In the genomic region with DNA sequence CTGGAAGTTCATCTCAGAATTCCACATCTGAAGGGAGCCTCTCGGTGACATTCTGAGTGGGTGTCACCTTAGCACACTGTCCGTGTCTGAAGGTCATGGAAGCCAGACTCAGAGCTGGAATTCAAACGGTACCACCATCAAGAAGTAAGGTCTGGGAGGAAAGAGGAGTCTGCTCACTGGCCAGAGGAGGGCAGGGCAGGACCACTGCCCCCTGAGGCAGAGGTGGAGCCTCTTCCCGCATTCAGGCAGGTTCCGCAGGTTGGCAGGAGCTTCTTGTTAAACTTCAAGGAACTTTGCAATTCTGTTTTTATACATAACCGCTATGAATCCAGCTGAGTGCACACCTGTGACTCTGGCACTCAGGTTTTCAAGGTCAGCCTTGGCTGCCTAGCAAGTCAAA, we compare ENCODE assay signal across 9 mouse cellular contexts.
DNase-seq lines count a peak whose midpoint lies in the region; ATAC-seq and TF ChIP-seq lines count a peak whose summit lies in the region.
"Had no signal": no experiment of that assay in that cellular context is flagged by ENCODE, and none has a peak within 500 bp of the region (broad histone marks: within the 10 kb centered on the region; RNA-seq: fewer than 3 reads in every experiment).

No protein-coding gene starts in this region.

- H3K36me3 ChIP-seq in lung, embryonic 14.5 days (ENCODE audit: insufficient read depth), result no peaks in the 10 kb centered on the region
- no peaks in the 10 kb centered on the region for H3K36me3 ChIP-seq in myocyte (ENCODE audit: control insufficient read depth, insufficient read depth)
- H3K36me3 ChIP-seq in forebrain, embryonic 15.5 days, result no peaks in the 10 kb centered on the region
- H3K36me3 ChIP-seq: liver, embryonic 15.5 days had no signal

- no peaks in the 10 kb centered on the region for H3K27me3 ChIP-seq in lung, embryonic 14.5 days (ENCODE audit: insufficient read depth, low read length)
- H3K27me3 ChIP-seq in myocyte (ENCODE audit: control insufficient read depth, insufficient read depth, insufficient read length), result no peaks in the 10 kb centered on the region
- H3K27me3 ChIP-seq in forebrain, embryonic 15.5 days, result no peaks in the 10 kb centered on the region
- H3K27me3 ChIP-seq: liver, embryonic 15.5 days had no signal

- H3K9me3 ChIP-seq in lung, embryonic 14.5 days (ENCODE audit: low read depth, low read length), result no peaks in the 10 kb centered on the region
- H3K9me3 ChIP-seq in forebrain, embryonic 15.5 days, result no peaks in the 10 kb centered on the region
- H3K9me3 ChIP-seq: liver, embryonic 15.5 days had no signal

- no peak overlapping the region for H3K4me3 ChIP-seq in lung, embryonic 14.5 days (ENCODE audit: low read depth, low read length)
- no peak overlapping the region for H3K4me3 ChIP-seq in myocyte
- no peak overlapping the region for H3K4me3 ChIP-seq in forebrain, embryonic 15.5 days
- H3K4me3 ChIP-seq: liver, embryonic 15.5 days had no signal

- H3K79me2 ChIP-seq in myocyte (ENCODE audit: control insufficient read depth, insufficient read depth), result no peaks in the 10 kb centered on the region

- no peak overlapping the region for H3K4me2 ChIP-seq in lung, embryonic 14.5 days
- peak overlapping the region; percentile 69 for H3K4me2 ChIP-seq in myocyte (ENCODE audit: low read depth)
- H3K4me2 ChIP-seq in forebrain, embryonic 15.5 days (replicated peaks), result no peak overlapping the region
- H3K4me2 ChIP-seq: liver, embryonic 15.5 days had no signal

- no peak overlapping the region for H3K9ac ChIP-seq in lung, embryonic 14.5 days
- H3K9ac ChIP-seq in forebrain, embryonic 15.5 days (replicated peaks), result no peak overlapping the region
- H3K9ac ChIP-seq: liver, embryonic 15.5 days had no signal

- peak; percentile 71 for TF ChIP-seq CTCF in lung, embryonic 14.5 days (IDR thresholded peaks at IDR 0.05; ENCODE audit: low read depth)

- no peak overlapping the region for H3K27ac ChIP-seq in lung, embryonic 14.5 days (ENCODE audit: low read depth)
- H3K27ac ChIP-seq in forebrain, embryonic 15.5 days (replicated peaks), result no peak overlapping the region
- H3K27ac ChIP-seq: liver, embryonic 15.5 days had no signal

- no peak overlapping the region for H3ac ChIP-seq in myocyte (ENCODE audit: control insufficient read depth, insufficient read length)

- WGBS in lung, embryonic 14.5 days, result 26% methylated on average over 6 of the region's 6 CpGs
- WGBS in forebrain, embryonic 15.5 days, result 47% methylated on average over 6 of the region's 6 CpGs

- H3K4me1 ChIP-seq in lung, embryonic 14.5 days (ENCODE audit: insufficient read depth), result 0 out of 2 replicates have a peak, but pooled peaks cover 10% of the 10 kb centered on the region
- H3K4me1 ChIP-seq in forebrain, embryonic 15.5 days, result peaks cover 12% of the 10 kb centered on the region

- no peak for TF ChIP-seq POLR2A in myocyte (IDR thresholded peaks at IDR 0.05; ENCODE audit: insufficient read length, low read depth)

- peak; percentile 53 for DNase-seq in lung, embryonic 14.5 days
- DNase-seq in lung, postnatal 36 days, result no peak
- DNase-seq in adrenal gland, postnatal 36 days, result peak; percentile 36 to 67
- DNase-seq in kidney, adult 11 months, result peak; percentile 44
- DNase-seq: gastrocnemius, postnatal 10 days had no signal

- ATAC-seq in lung, embryonic 14.5 days (ENCODE audit: insufficient read depth), result 0 out of 2 replicates have a peak, but pooled peaks have one; percentile 39
- no peak for ATAC-seq in inflammation-experienced regulatory T-cells, adult 6 months
- ATAC-seq in forebrain, embryonic 15.5 days (replicated peaks), result no peak

TF ChIP-seq in myocyte, 11 proteins besides CTCF, POLR2A, EP300 and RAD21:
- TF ChIP-seq SRF (IDR thresholded peaks at IDR 0.05; ENCODE audit: control insufficient read depth, insufficient read length, low read depth), result no peak
- no peak for TF ChIP-seq CEBPB (IDR thresholded peaks at IDR 0.05; ENCODE audit: insufficient read depth, poor library complexity, severe bottlenecking)
- TF ChIP-seq MYOD1 (IDR thresholded peaks at IDR 0.05; ENCODE audit: control insufficient read depth in 1 of 3, insufficient read length in 2 of 3, low read depth in 2 of 3), result no peak
- TF ChIP-seq USF1 (IDR thresholded peaks at IDR 0.05; ENCODE audit: low read depth), result no peak
- no peak for TF ChIP-seq E2F4 (IDR thresholded peaks at IDR 0.05; ENCODE audit: insufficient read depth)
- TF ChIP-seq POLR2AphosphoS2 (IDR thresholded peaks at IDR 0.05; ENCODE audit: insufficient read length, low read depth), result no peak
- no peak for TF ChIP-seq REST (IDR thresholded peaks at IDR 0.05; ENCODE audit: insufficient read depth, insufficient read length)
- TF ChIP-seq TCF12 (IDR thresholded peaks at IDR 0.05; ENCODE audit: insufficient read depth, poor library complexity, severe bottlenecking), result no peak
- no peak for TF ChIP-seq TCF3 (IDR thresholded peaks at IDR 0.05; ENCODE audit: insufficient read length, low read depth)
- TF ChIP-seq MAX (IDR thresholded peaks at IDR 0.05; ENCODE audit: low read depth), result no peak
- no peak for TF ChIP-seq MYOG (IDR thresholded peaks at IDR 0.05; ENCODE audit: control insufficient read depth in 1 of 3, insufficient read depth in 1 of 3, insufficient read length in 2 of 3, low read depth in 2 of 3)
